In the genomic region with DNA sequence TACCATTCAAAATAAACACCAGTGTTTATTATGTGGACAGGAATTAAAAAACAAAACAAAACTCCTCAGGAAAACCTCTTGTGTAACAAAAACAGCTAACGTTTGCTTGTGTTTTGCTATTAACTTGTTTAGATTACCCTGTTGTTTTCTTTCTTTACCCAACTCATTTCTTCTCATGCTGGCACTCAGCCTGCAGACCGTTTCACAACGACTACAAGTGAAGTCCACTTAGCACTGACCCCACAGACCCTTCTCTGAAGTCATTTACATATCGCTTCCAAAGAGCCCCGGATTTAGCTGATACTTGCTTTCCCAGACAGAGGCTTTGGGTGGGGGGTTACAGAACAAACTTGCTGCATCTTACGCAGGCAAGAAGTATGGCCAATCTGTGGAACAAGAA, we compare ENCODE assay signal across 23 mouse cellular contexts.
DNase-seq lines count a peak whose midpoint lies in the region; ATAC-seq and TF ChIP-seq lines count a peak whose summit lies in the region.
"Had no signal": no experiment of that assay in that cellular context is flagged by ENCODE, and none has a peak within 500 bp of the region (broad histone marks: within the 10 kb centered on the region; RNA-seq: fewer than 3 reads in every experiment).

No protein-coding gene starts in this region.

- TF ChIP-seq EP300 in stomach, postnatal 0 days (optimal IDR thresholded peaks at IDR 0.05), result no peak

- H3K4me2 ChIP-seq in kidney, embryonic 15.5 days, result no peak overlapping the region
- no peak overlapping the region for H3K4me2 ChIP-seq in lung, embryonic 15.5 days
- no peak overlapping the region for H3K4me2 ChIP-seq in stomach, embryonic 16.5 days (ENCODE audit: low read depth, low read length)
- no peak overlapping the region; the same call in 1 of the 2 replicates for H3K4me2 ChIP-seq in stomach, postnatal 0 days (replicated peaks; ENCODE audit: low read depth)
- H3K4me2 ChIP-seq: forebrain, embryonic 13.5 days; heart, embryonic 13.5 days; hindbrain, embryonic 14.5 days had no signal

- H3K4me1 ChIP-seq in kidney, embryonic 15.5 days, result 0 out of 2 replicates have a peak, but pooled peaks cover 4% of the 10 kb centered on the region
- peaks cover 25% of the 10 kb centered on the region for H3K4me1 ChIP-seq in lung, embryonic 15.5 days
- no peaks in the 10 kb centered on the region for H3K4me1 ChIP-seq in stomach, embryonic 16.5 days (ENCODE audit: control insufficient read depth, insufficient read depth, low read length)
- H3K4me1 ChIP-seq in stomach, postnatal 0 days (replicated peaks; ENCODE audit: control insufficient read depth, insufficient read depth), result 0 out of 2 replicates have a peak, but pooled peaks cover 2% of the 10 kb centered on the region
- H3K4me1 ChIP-seq: forebrain, embryonic 13.5 days; heart, embryonic 13.5 days had no signal

- no peak for DNase-seq in kidney, adult 11 months
- DNase-seq in lung, postnatal 36 days, result no peak
- no peak for DNase-seq in stomach, postnatal 0 days (ENCODE audit: low spot score)
- DNase-seq in right cerebral cortex, postnatal 10 days (ENCODE audit: low spot score in 2 of 2), result no peak
- DNase-seq in gastrocnemius, adult 18-20 months (ENCODE audit: low spot score), result no peak
- DNase-seq: adrenal gland, adult 8-10 months; adrenal gland, postnatal 25 days; cerebellum, adult 18-20 months; cerebellum, adult 9-10 months; cerebellum, postnatal 14 days; gastrocnemius, postnatal 25 days; heart, adult 18-20 months; heart, postnatal 14 days; heart, postnatal 4 days had no signal

- no peak for ATAC-seq in kidney, embryonic 15.5 days (replicated peaks; ENCODE audit: low FRiP score)
- ATAC-seq in lung, embryonic 15.5 days (ENCODE audit: borderline replicate concordance, extremely low read depth, low FRiP score, low TSS enrichment), result peak; percentile 53; the same call in 1 of the 2 replicates
- no peak for ATAC-seq in stomach, embryonic 16.5 days (ENCODE audit: insufficient read depth, low FRiP score)
- no peak; the same call in 1 of the 2 replicates for ATAC-seq in stomach, postnatal 0 days (ENCODE audit: low FRiP score, low TSS enrichment)
- ATAC-seq: activated CD4-positive, CD25-positive, alpha-beta regulatory T cell, adult 4 months; forebrain, embryonic 13.5 days; forebrain, embryonic 16.5 days had no signal

- no peaks in the 10 kb centered on the region for H3K27me3 ChIP-seq in kidney, embryonic 15.5 days
- no peaks in the 10 kb centered on the region for H3K27me3 ChIP-seq in lung, embryonic 15.5 days
- H3K27me3 ChIP-seq in stomach, embryonic 16.5 days (ENCODE audit: control insufficient read depth, insufficient read depth, low read length), result no peaks in the 10 kb centered on the region
- H3K27me3 ChIP-seq in stomach, postnatal 0 days (ENCODE audit: control insufficient read depth, insufficient read depth, low read length), result no peaks in the 10 kb centered on the region
- H3K27me3 ChIP-seq: forebrain, embryonic 13.5 days; heart, embryonic 13.5 days had no signal

- H3K27ac ChIP-seq in kidney, embryonic 15.5 days, result 0 out of 2 replicates have a peak overlapping the region, but pooled peaks have one; percentile 41
- H3K27ac ChIP-seq in lung, embryonic 15.5 days, result peak overlapping the region; percentile 80
- H3K27ac ChIP-seq in stomach, embryonic 16.5 days (ENCODE audit: low read length), result peak overlapping the region; percentile 52
- no peak overlapping the region for H3K27ac ChIP-seq in stomach, postnatal 0 days (replicated peaks)
- H3K27ac ChIP-seq: forebrain, embryonic 10.5 days; forebrain, embryonic 13.5 days; heart, embryonic 13.5 days; hindbrain, embryonic 14.5 days had no signal

- no peaks in the 10 kb centered on the region for H3K36me3 ChIP-seq in kidney, embryonic 15.5 days
- no peaks in the 10 kb centered on the region for H3K36me3 ChIP-seq in lung, embryonic 15.5 days
- no peaks in the 10 kb centered on the region for H3K36me3 ChIP-seq in stomach, embryonic 16.5 days (ENCODE audit: control insufficient read depth, insufficient read depth, low read length)
- H3K36me3 ChIP-seq in stomach, postnatal 0 days (ENCODE audit: control insufficient read depth, insufficient read depth, low read length), result no peaks in the 10 kb centered on the region
- H3K36me3 ChIP-seq: forebrain, embryonic 10.5 days; heart, embryonic 13.5 days had no signal

- no peak overlapping the region for H3K4me3 ChIP-seq in kidney, embryonic 15.5 days (replicated peaks)
- H3K4me3 ChIP-seq in lung, embryonic 15.5 days, result no peak overlapping the region
- no peak overlapping the region for H3K4me3 ChIP-seq in stomach, embryonic 16.5 days (replicated peaks; ENCODE audit: low read length)
- no peak overlapping the region for H3K4me3 ChIP-seq in stomach, postnatal 0 days (ENCODE audit: low read depth, low read length)
- H3K4me3 ChIP-seq: forebrain, embryonic 10.5 days; forebrain, embryonic 13.5 days; heart, embryonic 13.5 days had no signal

- no peak for TF ChIP-seq CTCF in stomach, postnatal 0 days (IDR thresholded peaks at IDR 0.05; ENCODE audit: low read depth)

- H3K9me3 ChIP-seq in kidney, embryonic 15.5 days (replicated peaks), result no peaks in the 10 kb centered on the region
- H3K9me3 ChIP-seq in lung, embryonic 15.5 days, result no peaks in the 10 kb centered on the region
- H3K9me3 ChIP-seq in stomach, embryonic 16.5 days (replicated peaks; ENCODE audit: control insufficient read depth, low read length), result no peaks in the 10 kb centered on the region
- no peaks in the 10 kb centered on the region for H3K9me3 ChIP-seq in stomach, postnatal 0 days (ENCODE audit: control insufficient read depth, low read length)
- H3K9me3 ChIP-seq: forebrain, embryonic 10.5 days; forebrain, embryonic 13.5 days; heart, embryonic 13.5 days had no signal

- 49% methylated on average over 6 of the region's 6 CpGs for WGBS in kidney, embryonic 15.5 days
- 28% methylated on average over 6 of the region's 6 CpGs for WGBS in lung, embryonic 15.5 days
- 45% methylated on average over 6 of the region's 6 CpGs for WGBS in stomach, embryonic 16.5 days
- 40% methylated on average over 6 of the region's 6 CpGs for WGBS in stomach, postnatal 0 days

- H3K9ac ChIP-seq in kidney, embryonic 15.5 days, result no peak overlapping the region
- H3K9ac ChIP-seq in lung, embryonic 15.5 days, result no peak overlapping the region
- no peak overlapping the region for H3K9ac ChIP-seq in stomach, embryonic 16.5 days (ENCODE audit: low read length)
- H3K9ac ChIP-seq in stomach, postnatal 0 days (ENCODE audit: low read length), result no peak overlapping the region
- H3K9ac ChIP-seq: forebrain, embryonic 13.5 days; heart, embryonic 13.5 days; hindbrain, embryonic 14.5 days had no signal
